Mouse (Mus musculus) small intestine, adult 2 months (tissue): ENCODE data around the gene Cend1. TPM values are rescaled to one million over a fixed set of nuclear protein-coding genes. Genes with fewer than 3 reads are reported as not detected.

Experiments used
- H3K27ac ChIP-seq: fragments of 200-500 bp; 2 replicates; pipeline ENCODE4 v1.5.1; 2012; ENCODE audit warnings: low read depth, low read length, control low read depth, inconsistent platforms; ENCODE audit not compliant: insufficient read depth
- H3K27me3 ChIP-seq: fragments of 200-500 bp; 2 replicates; pipeline ENCODE4 v1.6.1; 2012; ENCODE audit warnings: mild to moderate bottlenecking, moderate library complexity, low read length, inconsistent platforms; ENCODE audit not compliant: control insufficient read depth, insufficient read depth
- H3K36me3 ChIP-seq: fragments of 200-500 bp; 2 replicates; pipeline ENCODE4 v1.6.1; 2012; ENCODE audit warnings: mild to moderate bottlenecking, low read length, control low read depth, inconsistent platforms; ENCODE audit not compliant: control insufficient read depth, insufficient read depth
- H3K4me1 ChIP-seq: fragments of 200-500 bp; 2 replicates; pipeline ENCODE4 v1.6.1; 2012; ENCODE audit warnings: low read length, inconsistent platforms, mixed read lengths; ENCODE audit not compliant: control insufficient read depth, insufficient read depth, insufficient read length
- H3K4me3 ChIP-seq: fragments of 200-500 bp; 2 replicates; pipeline ENCODE4 v1.5.1; 2012; ENCODE audit warnings: low read depth, mild to moderate bottlenecking, control low read depth, inconsistent platforms, low read length, moderate library complexity
- CTCF ChIP-seq: fragments of 200-500 bp; IDR thresholded peaks from 2 replicates; pipeline ENCODE4 v1.5.1; 2012; ENCODE audit warnings: low read depth, mild to moderate bottlenecking, control low read depth, inconsistent platforms, low read length, moderate library complexity, mixed read lengths; ENCODE audit not compliant: insufficient replicate concordance, insufficient read length; ENCODE audit errors: extremely low read depth
- POLR2A ChIP-seq: fragments of 200-500 bp; IDR thresholded peaks from 2 replicates; pipeline ENCODE4 v1.6.1; 2012; ENCODE audit warnings: low read depth, mild to moderate bottlenecking, control low read depth, inconsistent platforms, low read length, moderate library complexity
- WGBS: fragments of 180-500 bp; shearing (Covaris S2); methylation state at CpG from one replicate; pipeline ENCODE4 v1.1.7; 2018; 5-methylcytosine and 5-hydroxymethylcytosine counted together
- polyA plus RNA-seq: library from polyadenylated mRNA; depleted of rRNA; stranded (reverse); fragments of >200 nt; gene quantifications from 2 replicates; pipeline ENCODE4 v1.2.3, GENCODE M21; 2012

Cend1 gene
- polyA plus RNA-seq, 1 experiment: 1.0 TPM

DNA sequence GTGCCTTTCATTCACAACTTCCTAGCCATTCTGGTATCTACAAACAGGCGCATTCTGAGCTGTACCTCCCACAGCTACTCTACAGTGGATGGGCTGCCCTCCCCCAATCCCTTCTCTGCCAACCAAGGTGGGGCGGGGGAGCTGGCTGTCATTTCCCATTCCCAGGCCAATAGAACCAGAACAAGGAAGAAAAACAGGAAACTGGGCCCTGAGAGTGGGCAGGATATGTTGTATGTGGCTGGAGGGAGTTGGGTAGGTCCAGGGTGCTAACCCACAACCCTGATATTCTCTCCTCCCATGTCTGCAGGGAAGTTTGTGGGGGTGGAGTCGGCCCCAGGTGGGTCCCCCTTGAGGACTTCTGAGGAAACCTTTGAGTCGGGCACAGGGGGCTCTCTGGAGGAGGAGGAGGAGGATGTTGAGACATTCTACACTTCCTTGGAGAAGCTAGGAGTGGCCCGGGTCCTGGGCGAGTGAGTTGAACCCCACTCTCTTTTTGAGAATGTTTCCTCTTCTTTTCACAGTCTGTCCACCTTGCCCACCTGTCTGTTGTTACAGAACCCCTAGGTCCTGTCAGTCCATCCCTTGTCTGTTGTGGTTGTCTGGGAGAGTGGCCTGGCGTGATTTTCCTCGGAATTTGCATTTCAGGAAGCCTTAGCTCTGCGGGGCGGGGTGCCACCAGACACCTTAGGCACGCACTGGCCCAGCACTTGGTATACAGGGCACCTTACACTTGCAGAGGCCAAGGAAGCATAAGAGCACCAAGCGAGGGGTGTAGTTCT is 34.7 kb upstream of the Cend1 start:
- Histone ChIP-seq H3K4me1 (peaks cover 41% of the 10 kb centered on the region), H3K27me3 (no peaks in the 10 kb centered on the region), H3K27ac (peak overlapping the region; percentile 29; the same call in 1 of the 2 replicates), H3K4me3 (peak overlapping the region; percentile 37), H3K36me3 (peaks cover 11% of the 10 kb centered on the region)
- 69% methylated on average over 12 of the region's 12 CpGs for WGBS
- TF ChIP-seq CTCF: no peak
- TF ChIP-seq POLR2A: no peak

- 7% methylated on average over 5 of the region's 5 CpGs for WGBS
- no peaks in the 10 kb centered on the region for H3K27me3 ChIP-seq
- peak overlapping the region; percentile 68 for H3K4me3 ChIP-seq
- H3K27ac ChIP-seq: peak overlapping the region; percentile 45
- peaks cover 26% of the 10 kb centered on the region for H3K36me3 ChIP-seq
- TF ChIP-seq CTCF: no peak
- TF ChIP-seq POLR2A: no peak
- peaks cover 41% of the 10 kb centered on the region for H3K4me1 ChIP-seq
Observed at GRCm38 (mm10) chr7:141462333-141462821, 33.1 kb upstream of the Cend1 start.

- Histone ChIP-seq H3K4me3 (peak overlapping the region; percentile 68), H3K4me1 (peaks cover 44% of the 10 kb centered on the region), H3K27ac (peak overlapping the region; percentile 63), H3K27me3 (no peaks in the 10 kb centered on the region), H3K36me3 (peaks cover 30% of the 10 kb centered on the region)
- TF ChIP-seq POLR2A: no peak
- peak; percentile 49; the same call in 1 of the 2 replicates for TF ChIP-seq CTCF
- WGBS: 1% methylated on average over 59 of the region's 59 CpGs
Observed at GRCm38 (mm10) chr7:141461521-141462332, 32.4 kb upstream of the Cend1 start.

DNA sequence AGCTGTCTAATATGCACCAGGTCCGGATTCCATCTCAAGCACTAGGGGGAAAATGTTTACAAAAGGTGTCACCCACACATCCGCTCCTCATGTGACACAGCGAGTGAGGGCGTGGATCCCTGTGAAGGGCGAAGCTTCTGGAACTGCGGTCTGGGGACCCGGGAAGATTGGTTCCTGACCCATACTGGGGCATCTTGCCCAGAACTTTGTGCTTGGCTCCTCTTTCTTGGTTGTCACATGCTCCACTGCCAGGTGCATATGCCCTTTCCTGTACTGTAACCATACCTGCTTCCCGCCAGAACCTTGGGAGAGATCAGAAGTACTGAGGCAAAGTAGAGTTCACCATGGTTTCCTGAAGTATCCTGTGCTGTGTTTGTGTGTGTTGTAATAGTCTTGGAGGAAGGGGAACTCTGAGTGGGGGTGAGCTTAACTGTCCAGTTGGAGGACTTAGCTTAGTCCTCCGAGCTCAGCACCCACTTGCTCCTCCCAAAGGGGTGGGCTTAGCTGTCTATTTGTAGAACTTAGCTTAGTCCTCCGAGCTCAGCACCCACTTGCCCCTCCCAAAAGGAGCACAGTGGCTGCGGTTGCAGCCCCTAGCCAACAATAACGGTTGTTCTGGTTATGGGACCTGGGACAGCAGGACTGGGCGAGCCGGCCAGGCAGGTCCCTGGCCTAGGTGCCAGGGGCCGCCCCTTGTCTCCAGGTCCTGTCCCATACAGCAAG is 31.3 kb upstream of the Cend1 start, which contains the start of gene Cracr2b:
Cracr2b (plus strand) TSS at position 704 of the 723 bp plus-strand sequence.
- WGBS: 26% methylated on average over 15 of the region's 15 CpGs
- peak within 1 kb of the TSS; percentile 68 for H3K4me3 ChIP-seq
- TF ChIP-seq CTCF (no peak), POLR2A (no peak)
- H3K27me3 ChIP-seq: no peaks in the 10 kb centered on the region
- peaks cover 46% of the 10 kb centered on the region for H3K4me1 ChIP-seq
- peaks cover 30% of the 10 kb centered on the region for H3K36me3 ChIP-seq
- H3K27ac ChIP-seq: peak within 1 kb of the TSS; percentile 63

DNA sequence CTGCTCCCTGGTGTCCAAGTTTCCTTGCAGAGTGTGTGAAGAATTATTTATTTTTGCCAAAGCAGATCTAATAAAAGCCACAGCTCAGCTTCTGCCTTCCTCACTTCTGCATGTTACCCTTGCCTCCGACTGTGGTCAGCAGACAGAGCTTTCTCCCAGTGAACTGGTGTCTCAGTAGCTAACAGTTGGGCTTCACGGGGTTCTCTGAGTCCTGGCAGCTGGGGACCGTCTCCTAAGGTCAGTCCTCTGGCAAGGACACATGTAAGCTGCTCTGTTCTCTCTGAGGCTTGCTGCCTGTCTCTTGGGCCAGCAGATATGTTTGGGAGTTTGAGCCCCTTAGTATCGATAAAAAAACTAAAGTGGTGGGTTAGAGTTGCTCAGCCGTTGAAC is 30.7 kb upstream of the Cend1 start:
- WGBS: 40% methylated on average over 5 of the region's 5 CpGs
- H3K36me3 ChIP-seq: peaks cover 30% of the 10 kb centered on the region
- no peak for TF ChIP-seq POLR2A
- no peak overlapping the region for H3K4me3 ChIP-seq
- H3K27ac ChIP-seq: 0 out of 2 replicates have a peak overlapping the region, but pooled peaks have one; percentile 17
- H3K4me1 ChIP-seq: peaks cover 42% of the 10 kb centered on the region
- H3K27me3 ChIP-seq: no peaks in the 10 kb centered on the region

- Histone ChIP-seq H3K4me1 (peaks cover 39% of the 10 kb centered on the region), H3K27ac (no peak overlapping the region), H3K4me3 (no peak overlapping the region), H3K27me3 (no peaks in the 10 kb centered on the region), H3K36me3 (peaks cover 30% of the 10 kb centered on the region)
- TF ChIP-seq POLR2A: no peak
- no peak for TF ChIP-seq CTCF
- 92% methylated on average over 17 of the region's 17 CpGs for WGBS
Observed at GRCm38 (mm10) chr7:141459301-141459711, 30.0 kb upstream of the Cend1 start.
